Mouse (Mus musculus): ENCODE data around the gene Stra6l. TPM values are rescaled to one million over a fixed set of nuclear protein-coding genes. Genes with fewer than 3 reads are reported as not detected.

Stra6l gene
- total RNA-seq, 2 experiments from 2014 or later = 0.07 TPM; not detected in 1

GRCm38 (mm10) chr4:45833461-45833860, 15.0 kb upstream of the Stra6l start:
- no peak for DNase-seq (ENCODE audit: low spot score in 2 of 2)

DNA sequence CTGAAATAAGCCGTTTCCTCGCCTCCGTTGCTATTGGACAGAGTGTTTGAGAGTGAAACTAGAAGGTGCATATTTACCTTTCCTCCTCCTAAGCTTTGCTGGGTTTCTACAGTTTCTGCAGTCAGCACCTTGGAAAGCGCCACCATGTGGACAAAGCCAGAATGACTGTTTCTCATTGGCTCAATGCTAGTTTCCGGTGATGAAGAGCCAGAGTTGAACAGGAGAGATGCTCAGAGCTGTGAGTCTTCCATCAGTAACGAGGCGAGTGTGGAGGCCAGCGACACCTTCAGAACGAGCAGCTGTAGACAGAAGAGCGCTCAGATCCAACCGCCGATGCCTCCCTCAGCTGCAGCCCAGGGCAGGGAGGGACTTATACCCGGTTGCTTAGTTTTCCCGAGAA, 4.1 kb upstream of the Stra6l start:
- peak; percentile 39 to 63 for DNase-seq (ENCODE audit: low spot score in 2 of 2)

DNA sequence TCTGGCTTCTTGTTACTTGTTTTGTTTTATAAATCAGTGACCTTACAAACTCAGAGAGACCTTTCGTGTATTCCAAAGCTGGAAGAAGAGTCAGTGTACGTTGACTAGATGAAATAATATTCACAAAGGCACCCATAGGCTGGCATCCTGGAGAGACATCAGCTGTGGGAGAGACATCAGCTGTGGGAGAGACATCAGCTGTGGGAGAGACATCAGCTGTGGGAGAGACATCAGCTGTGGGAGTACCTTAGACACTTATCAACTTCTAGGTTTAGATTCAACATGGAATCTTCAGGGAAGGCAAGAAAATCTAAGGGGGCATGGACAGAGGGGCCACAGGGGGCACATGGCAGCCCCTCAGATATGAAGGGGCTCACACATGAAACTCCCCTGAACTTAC, 2.2 kb upstream of the Stra6l start:
- no peak for DNase-seq (ENCODE audit: low spot score in 2 of 2)

DNA sequence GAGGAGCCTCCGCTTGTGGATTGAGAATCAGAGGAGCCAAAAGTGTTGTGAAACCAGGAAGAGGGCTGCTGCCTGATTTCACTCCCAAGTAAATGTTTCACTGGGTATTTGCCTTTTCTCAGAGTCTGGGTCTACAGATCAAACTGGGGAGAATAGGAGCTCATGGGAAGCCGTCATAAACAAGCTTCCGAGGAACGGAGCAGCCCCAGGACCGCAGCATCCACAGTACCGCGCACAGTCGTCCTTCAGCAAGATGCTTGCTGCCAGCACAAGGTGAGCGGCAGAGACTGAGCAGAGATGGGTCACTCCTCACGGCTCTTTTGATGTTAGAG, 327 bp downstream of the Stra6l start:
- DNase-seq (ENCODE audit: low spot score in 2 of 2) = no peak

- DNase-seq (ENCODE audit: low spot score in 2 of 2) = no peak
Measured at GRCm38 (mm10) chr4:45849419-45849818, 955 bp downstream of the Stra6l start.

DNA sequence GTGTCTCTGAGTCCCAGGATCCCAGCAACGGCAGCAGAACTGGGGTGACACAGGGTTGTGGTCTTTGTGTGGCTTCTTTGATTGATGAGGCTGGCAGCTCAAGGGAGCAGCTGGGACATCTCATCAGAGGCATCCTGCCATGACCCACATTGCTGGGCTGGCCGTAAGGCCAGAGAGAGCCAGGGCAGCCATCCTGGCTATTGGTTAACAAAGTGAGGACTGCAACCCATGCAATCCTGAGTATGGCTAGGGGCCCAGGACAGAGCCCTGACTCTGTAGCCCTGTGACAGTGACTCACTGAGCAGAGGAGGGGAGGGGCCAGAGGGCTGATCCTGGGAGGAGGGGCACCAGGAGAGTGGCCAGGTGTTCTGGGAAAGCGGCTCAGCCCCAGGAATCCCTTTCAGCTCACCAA, 3.2 kb downstream of the Stra6l start:
- no peak for DNase-seq (ENCODE audit: low spot score in 2 of 2)

- DNase-seq (ENCODE audit: low spot score in 2 of 2) = no peak
Measured at GRCm38 (mm10) chr4:45853496-45854246, 5.2 kb downstream of the Stra6l start.

DNA sequence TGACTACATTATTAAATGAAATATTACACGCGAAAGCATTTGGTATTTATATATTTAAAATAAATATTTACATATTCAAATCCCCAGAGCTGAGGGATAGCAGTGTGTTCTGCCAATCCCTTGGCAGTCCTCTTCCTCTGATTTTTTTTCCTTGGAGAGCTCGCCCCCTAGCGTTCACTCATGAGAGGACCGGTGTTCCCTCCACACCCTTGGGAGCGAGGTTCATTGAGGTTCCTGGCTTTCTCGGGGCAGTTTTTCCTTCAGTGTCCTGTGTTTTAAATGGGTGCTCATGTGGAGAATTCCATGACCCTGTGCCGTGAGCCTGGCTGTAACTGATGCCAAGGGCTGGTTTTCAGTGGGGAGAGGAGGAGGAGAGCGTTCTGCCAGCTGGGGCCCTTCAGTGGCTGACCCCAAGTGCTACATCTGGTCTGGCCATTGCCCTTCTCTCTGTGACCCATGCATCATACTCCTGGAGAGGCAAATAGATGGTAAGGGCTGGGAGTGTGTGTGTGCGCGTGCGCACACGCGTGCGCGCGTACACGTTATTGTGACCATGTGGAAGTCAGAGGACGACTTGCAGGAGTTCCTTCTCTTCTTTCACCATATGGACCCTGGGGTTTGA, 7.5 kb downstream of the Stra6l start:
- DNase-seq (ENCODE audit: low spot score in 2 of 2) = peak; percentile 77 to 87

DNA sequence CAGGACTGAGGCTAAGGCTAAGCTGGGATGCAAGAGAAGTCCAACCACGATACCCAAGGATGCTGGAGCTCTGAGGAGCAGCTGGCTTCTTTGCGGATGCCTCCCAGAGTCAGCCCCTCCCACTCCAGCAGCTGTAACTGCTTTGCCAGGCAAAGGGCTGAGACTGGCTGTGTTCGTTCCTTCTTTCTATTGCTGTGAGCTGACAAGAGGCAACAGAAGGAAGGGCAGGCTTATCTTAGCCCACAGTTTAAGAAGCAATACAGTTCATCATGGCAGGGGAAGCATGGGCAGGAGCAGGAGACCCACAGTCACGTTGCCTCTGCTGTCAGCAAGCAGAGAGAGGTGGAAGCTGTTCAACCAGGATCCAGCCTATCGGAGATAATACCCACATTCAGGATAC, 12.7 kb downstream of the Stra6l start:
- no peak for DNase-seq (ENCODE audit: low spot score in 2 of 2)

DNA sequence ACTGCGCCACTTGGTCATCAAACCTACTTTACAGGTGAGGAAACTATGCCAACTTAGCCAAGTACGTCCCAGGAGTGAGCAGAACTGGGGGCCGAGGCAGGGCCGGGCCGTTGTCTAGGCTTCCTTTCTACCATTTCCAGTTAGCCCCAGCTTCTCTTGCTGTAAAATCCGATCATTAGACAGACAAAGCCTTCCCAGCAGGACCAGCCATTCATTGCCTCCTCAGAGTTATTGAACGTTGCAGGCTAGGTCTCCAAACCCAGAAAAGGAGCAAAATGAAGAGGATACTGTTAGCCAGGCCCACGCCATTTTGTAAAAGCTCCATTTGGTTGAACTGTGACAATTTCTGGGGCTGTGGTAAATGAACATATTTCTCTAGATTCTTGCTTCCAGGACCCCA, 19.0 kb downstream of the Stra6l start:
- DNase-seq (ENCODE audit: low spot score in 2 of 2) = no peak

DNA sequence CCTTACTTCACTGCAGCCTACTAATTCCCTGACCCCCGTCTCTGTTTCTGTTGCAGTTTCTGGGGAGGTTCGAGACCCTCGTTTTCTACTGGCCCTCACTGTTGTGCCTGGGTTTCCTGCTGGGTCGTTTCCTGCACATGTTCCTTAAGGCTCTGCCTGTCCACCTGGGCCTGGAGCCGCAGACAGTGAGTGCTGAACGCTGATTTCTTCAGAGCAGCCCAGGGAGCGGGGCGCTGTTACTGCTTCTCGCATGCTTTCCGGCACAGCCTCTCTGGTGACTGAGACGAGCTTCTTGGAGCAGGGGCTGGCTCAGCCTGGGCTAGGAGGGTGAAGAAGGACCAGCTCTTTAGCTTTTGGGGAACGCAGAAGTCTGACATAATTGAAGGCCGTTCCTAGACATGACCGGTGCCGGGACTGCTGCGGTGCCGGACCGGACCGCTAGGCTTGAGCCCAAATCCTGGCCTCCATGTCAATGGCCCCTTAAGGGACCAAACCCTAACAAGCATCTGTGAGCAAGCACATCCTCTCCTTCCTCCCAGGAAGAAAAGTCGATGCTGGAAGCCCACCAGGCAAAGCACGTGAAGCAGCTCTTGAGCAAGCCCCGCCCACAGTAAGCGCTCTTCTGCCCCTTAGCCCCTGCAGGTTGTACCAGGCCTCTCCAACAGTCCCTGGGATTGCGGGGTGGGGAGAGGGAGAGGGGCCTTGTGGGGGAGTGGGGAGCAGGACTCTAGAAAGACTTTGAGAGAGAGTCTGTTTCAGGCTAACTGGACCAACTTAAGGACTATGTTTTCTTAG, 20.8 kb downstream of the Stra6l start:
- DNase-seq (ENCODE audit: low spot score in 2 of 2) = no peak

GRCm38 (mm10) chr4:45872147-45872546, 23.7 kb downstream of the Stra6l start:
- no peak for DNase-seq (ENCODE audit: low spot score in 2 of 2)

DNA sequence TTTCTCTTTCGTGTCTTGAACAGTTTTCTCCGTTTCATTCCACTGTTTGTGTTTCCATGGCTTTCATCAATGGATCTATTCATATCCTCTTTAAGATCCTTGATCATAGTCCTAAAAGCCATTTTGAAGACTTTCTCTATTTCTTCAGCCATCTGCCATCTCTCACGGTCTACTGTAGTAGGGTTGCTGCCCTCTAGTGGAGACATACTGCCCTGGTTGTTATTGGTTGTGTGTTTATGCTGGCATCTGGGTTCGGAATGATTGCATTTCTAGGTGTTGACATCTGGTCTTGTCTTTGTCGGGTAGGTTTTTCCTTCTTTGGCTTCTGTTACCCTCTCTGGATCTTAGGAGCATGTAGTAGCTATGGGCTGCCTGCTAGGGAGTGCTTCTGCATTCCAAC, 30.5 kb downstream of the Stra6l start:
- peak; percentile 29 to 59 for DNase-seq (ENCODE audit: low spot score in 2 of 2)

DNA sequence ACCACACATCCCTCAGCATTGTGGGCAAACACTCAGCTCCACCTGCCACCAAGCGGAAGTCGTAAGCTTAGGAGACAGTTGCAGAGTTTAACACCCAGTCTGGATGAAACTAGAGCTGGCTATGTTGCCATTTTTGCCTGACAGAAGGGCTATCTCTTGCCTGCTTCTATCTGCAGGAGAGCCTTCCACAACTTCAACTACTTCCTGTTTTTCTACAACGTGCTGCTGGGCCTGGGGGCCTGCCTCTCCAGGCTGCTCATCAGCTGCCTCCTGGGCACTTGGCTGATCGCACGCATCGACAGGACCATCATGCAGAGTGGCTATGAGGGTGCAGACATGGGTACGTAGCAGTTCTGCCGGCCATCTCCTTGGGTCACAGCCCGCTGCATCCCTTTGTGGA, 34.1 kb downstream of the Stra6l start:
- DNase-seq (ENCODE audit: low spot score in 2 of 2) = no peak

DNA sequence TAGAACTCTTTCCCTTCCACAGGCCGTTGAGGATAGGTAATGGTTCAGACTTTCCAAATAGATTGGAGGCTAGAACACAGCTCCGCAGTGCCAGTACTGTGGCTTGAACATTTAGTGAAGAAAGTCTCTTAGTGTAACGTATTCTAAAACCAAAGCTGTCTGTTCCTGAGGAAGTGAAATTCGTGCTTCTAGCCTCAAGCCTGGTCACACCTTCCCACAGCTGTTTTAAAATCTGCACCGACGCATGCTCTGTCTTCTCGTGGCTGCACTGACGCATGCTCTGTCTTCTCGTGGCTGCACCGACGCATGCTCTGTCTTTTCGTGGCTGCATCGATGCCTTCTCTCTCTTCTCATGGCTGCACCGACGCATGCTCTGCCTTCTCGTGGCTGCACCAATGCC, 34.8 kb downstream of the Stra6l start:
- DNase-seq (ENCODE audit: low spot score in 2 of 2) = no peak

- DNase-seq (ENCODE audit: low spot score in 2 of 2) = no peak
Measured at GRCm38 (mm10) chr4:45889487-45889886, 41.0 kb downstream of the Stra6l start.

GRCm38 (mm10) chr4:45890066-45890761, 41.8 kb downstream of the Stra6l start, which contains the start of gene Ccdc180:
TSS of gene Ccdc180 (plus strand) at chr4:45890303.
- peak; percentile 15 to 23 for DNase-seq (ENCODE audit: low spot score in 2 of 2)

DNA sequence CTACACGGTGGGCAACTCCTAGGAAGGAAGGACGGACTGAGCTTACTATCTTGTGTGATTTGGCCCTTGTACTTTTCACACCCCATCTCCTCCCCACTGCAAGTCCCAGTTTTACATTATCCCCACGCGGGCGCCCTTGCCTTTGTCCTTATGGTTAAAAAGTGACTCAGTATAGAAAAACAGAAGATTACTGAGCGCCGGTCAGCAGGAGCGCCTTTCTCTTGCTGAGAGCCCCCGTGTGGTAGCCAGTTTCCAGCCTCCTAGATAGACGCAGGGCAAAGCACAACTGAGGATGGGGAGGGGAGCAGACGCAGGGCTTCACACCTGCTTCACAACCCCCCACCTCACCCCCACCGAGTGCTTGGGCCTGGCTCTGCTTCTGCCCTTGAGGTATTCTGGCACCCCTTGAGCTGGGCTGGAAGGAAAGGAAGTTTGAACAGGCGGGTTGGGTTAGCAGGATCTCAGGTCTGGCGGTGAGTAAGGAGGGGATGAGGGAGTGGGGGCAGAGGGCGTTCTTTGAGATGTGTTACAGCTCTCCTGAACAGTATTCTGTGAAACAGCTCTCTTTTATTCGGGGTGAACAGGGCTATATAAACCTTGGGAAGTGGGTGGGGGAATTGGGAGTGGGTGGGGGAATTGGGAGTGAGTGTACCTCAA, 48.1 kb downstream of the Stra6l start:
- DNase-seq (ENCODE audit: low spot score in 2 of 2) = no peak

GRCm38 (mm10) chr4:45898413-45898812, 49.9 kb downstream of the Stra6l start:
- DNase-seq (ENCODE audit: low spot score in 2 of 2) = no peak

DNA sequence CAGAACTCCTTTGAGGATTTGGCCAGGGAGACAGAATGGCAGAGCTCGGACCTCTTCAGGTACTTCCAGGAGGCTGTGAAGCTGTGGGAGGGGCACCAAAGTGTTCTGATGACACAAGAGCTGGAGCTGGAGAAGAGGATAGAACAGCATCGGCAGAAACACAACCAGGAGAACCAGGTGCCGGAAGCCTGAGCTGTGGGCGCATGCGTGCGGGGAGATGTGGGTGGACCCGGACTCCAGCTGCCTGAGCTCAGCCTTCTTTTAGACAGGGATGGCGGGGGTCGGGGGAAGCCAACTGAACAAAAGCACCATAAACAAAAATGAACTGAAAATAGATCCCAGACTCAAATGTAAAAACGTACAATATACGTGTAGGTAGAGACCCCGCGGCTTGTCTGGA, 60.8 kb downstream of the Stra6l start:
- DNase-seq (ENCODE audit: low spot score in 2 of 2) = peak; percentile 47 to 70

DNA sequence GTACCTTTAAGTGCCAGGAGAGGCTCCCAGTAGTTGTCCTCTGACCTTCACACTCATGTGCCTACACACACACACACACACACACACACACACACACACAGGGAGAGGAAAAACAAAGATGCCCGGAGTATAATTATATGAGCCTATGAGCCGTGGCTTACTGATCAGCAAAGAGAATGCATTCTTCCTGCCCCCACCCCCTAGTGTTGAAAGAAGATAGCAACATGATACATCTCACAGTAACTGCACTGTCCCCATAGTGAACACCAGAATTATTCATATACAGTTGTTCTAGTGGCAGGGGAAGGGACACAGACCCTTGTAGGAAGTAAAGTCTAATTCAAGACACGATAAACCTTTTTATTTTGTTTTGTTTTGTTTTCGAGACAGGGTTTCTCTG, 61.5 kb downstream of the Stra6l start:
- no peak for DNase-seq (ENCODE audit: low spot score in 2 of 2)

Measured in left cerebral cortex, adult 18-20 months (tissue).